Mouse (Mus musculus) right cerebral cortex, postnatal 14 days (tissue): ENCODE results near the gene Glis2.

Experiments
- DNase-seq: peaks from one replicate; pipeline ENCODE4 v3.0.0; 2022

Glis2 gene

GRCm38 (mm10) chr16:4665726-4666125, 71.2 kb downstream of the Glis2 start:
- DNase-seq, result no peak

- peak; percentile 93 for DNase-seq
These were observed 72.8 kb downstream of the Glis2 start for GRCm38 (mm10) chr16:4667190-4667808.

GRCm38 (mm10) chr16:4670317-4670716, 75.8 kb downstream of the Glis2 start:
- DNase-seq, result no peak

- DNase-seq, result no peak
These were observed 79.6 kb downstream of the Glis2 start for GRCm38 (mm10) chr16:4674091-4674490.
